Mouse (Mus musculus): ENCODE data around the gene Tmem245.

DNA sequence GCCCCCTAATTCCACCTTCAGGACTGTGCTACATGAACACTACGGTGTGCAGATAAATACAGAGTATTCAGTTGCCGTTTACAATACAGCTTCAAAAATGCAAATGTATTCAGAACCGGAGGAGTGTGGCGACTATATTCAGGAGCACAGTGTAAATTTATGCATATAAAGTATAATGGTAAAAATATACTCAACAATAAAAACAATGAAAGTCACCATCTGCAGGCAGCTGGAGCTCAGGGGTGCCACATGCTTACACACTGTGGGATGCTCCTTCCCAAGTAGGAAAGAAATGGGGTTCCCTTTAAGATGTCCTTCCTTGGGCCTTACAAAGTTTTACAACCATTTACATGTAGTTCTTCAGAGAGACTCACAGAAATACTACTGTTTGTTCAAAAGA is 5.8 kb downstream of the Tmem245 start:
- no peak for TF ChIP-seq CTCF (IDR thresholded peaks at IDR 0.05; ENCODE audit: borderline replicate concordance, insufficient read depth, low read depth, low read length)
- no peak for TF ChIP-seq POLR2A (IDR thresholded peaks at IDR 0.05; ENCODE audit: borderline replicate concordance, insufficient read depth, low read length)
